Mouse (Mus musculus): ENCODE results near the gene Tanc2. TPM values are rescaled to one million over a fixed set of nuclear protein-coding genes. Genes with fewer than 3 reads are reported as not detected.

The Tanc2 gene
- polyA plus RNA-seq, 1 experiment from 2014 or later = 12.2 TPM

GRCm38 (mm10) chr11:105950519-105950918 is 360.7 kb downstream of the Tanc2 start:
- H3K27ac ChIP-seq (ENCODE audit: low read length) = no peak overlapping the region
- 64% methylated on average over 4 of the region's 4 CpGs for WGBS
- no peaks in the 10 kb centered on the region for H3K36me3 ChIP-seq (ENCODE audit: control insufficient read depth, insufficient read depth, low read length)
- no peak overlapping the region for H3K9ac ChIP-seq (replicated peaks; ENCODE audit: low read depth, low read length)
- no peak overlapping the region for H3K4me2 ChIP-seq (replicated peaks; ENCODE audit: low read depth, low read length)
- no peak for ATAC-seq (ENCODE audit: insufficient number of reproducible peaks, insufficient read depth, low FRiP score, low read depth)
- no peaks in the 10 kb centered on the region for H3K9me3 ChIP-seq (ENCODE audit: control insufficient read depth, low read depth, low read length)
- H3K4me1 ChIP-seq (ENCODE audit: control insufficient read depth, insufficient read depth, low read length) = 0 out of 2 replicates have a peak, but pooled peaks cover 2% of the 10 kb centered on the region
- H3K27me3 ChIP-seq (ENCODE audit: control insufficient read depth, insufficient read depth, low read length) = no peaks in the 10 kb centered on the region
- no peak overlapping the region for H3K4me3 ChIP-seq (ENCODE audit: low read depth, low read length)

GRCm38 (mm10) chr11:105951601-105952044 is 361.8 kb downstream of the Tanc2 start:
- no peak for ATAC-seq (ENCODE audit: insufficient number of reproducible peaks, insufficient read depth, low FRiP score, low read depth)

GRCm38 (mm10) chr11:105952111-105952510 is 362.3 kb downstream of the Tanc2 start:
- H3K36me3 ChIP-seq (ENCODE audit: control insufficient read depth, insufficient read depth, low read length) = no peaks in the 10 kb centered on the region
- H3K4me2 ChIP-seq (replicated peaks; ENCODE audit: low read depth, low read length) = no peak overlapping the region
- no peak overlapping the region for H3K9ac ChIP-seq (replicated peaks; ENCODE audit: low read depth, low read length)
- no peak overlapping the region for H3K27ac ChIP-seq (ENCODE audit: low read length)
- no peaks in the 10 kb centered on the region for H3K27me3 ChIP-seq (ENCODE audit: control insufficient read depth, insufficient read depth, low read length)
- H3K4me1 ChIP-seq (ENCODE audit: control insufficient read depth, insufficient read depth, low read length) = no peaks in the 10 kb centered on the region
- 85% methylated on average over 9 of the region's 9 CpGs for whole genome bisulfite sequencing
- no peak for ATAC-seq (ENCODE audit: insufficient number of reproducible peaks, insufficient read depth, low FRiP score, low read depth)
- H3K4me3 ChIP-seq (ENCODE audit: low read depth, low read length) = no peak overlapping the region
- no peaks in the 10 kb centered on the region for H3K9me3 ChIP-seq (ENCODE audit: control insufficient read depth, low read depth, low read length)

More at GRCm38 (mm10) chr11:105951601-105952044, 361.8 kb downstream of the Tanc2 start:
- Histone ChIP-seq H3K27me3 (ENCODE audit: control insufficient read depth, insufficient read depth, low read length) (no peaks in the 10 kb centered on the region), H3K9me3 (ENCODE audit: control insufficient read depth, low read depth, low read length) (no peaks in the 10 kb centered on the region), H3K4me3 (ENCODE audit: low read depth, low read length) (no peak overlapping the region), H3K4me1 (ENCODE audit: control insufficient read depth, insufficient read depth, low read length) (0 out of 2 replicates have a peak, but pooled peaks cover under 1% of the 10 kb centered on the region), H3K9ac (replicated peaks; ENCODE audit: low read depth, low read length) (no peak overlapping the region), H3K36me3 (ENCODE audit: control insufficient read depth, insufficient read depth, low read length) (no peaks in the 10 kb centered on the region), H3K4me2 (replicated peaks; ENCODE audit: low read depth, low read length) (no peak overlapping the region), H3K27ac (ENCODE audit: low read length) (no peak overlapping the region)
- 60% methylated on average over 3 of the region's 3 CpGs for WGBS

GRCm38 (mm10) chr11:105952911-105953386 is 363.2 kb downstream of the Tanc2 start, which contains the start of gene Cyb561:
Gene Cyb561 (minus strand): TSS chr11:105953336.
- Histone ChIP-seq H3K27ac (ENCODE audit: low read length) (no peak within 1 kb of the TSS), H3K9me3 (ENCODE audit: control insufficient read depth, low read depth, low read length) (no peaks in the 10 kb centered on the region), H3K27me3 (ENCODE audit: control insufficient read depth, insufficient read depth, low read length) (no peaks in the 10 kb centered on the region), H3K36me3 (ENCODE audit: control insufficient read depth, insufficient read depth, low read length) (no peaks in the 10 kb centered on the region), H3K4me3 (ENCODE audit: low read depth, low read length) (no peak within 1 kb of the TSS), H3K4me2 (replicated peaks; ENCODE audit: low read depth, low read length) (no peak within 1 kb of the TSS), H3K9ac (replicated peaks; ENCODE audit: low read depth, low read length) (no peak within 1 kb of the TSS), H3K4me1 (ENCODE audit: control insufficient read depth, insufficient read depth, low read length) (no peaks in the 10 kb centered on the region)
- 72% methylated on average over 12 of the region's 12 CpGs for WGBS
- 0 out of 2 replicates have a peak, but pooled peaks have one; percentile 16 for ATAC-seq (ENCODE audit: insufficient number of reproducible peaks, insufficient read depth, low FRiP score, low read depth)

- Histone ChIP-seq H3K9me3 (ENCODE audit: control insufficient read depth, low read depth, low read length) (no peaks in the 10 kb centered on the region), H3K36me3 (ENCODE audit: control insufficient read depth, insufficient read depth, low read length) (no peaks in the 10 kb centered on the region), H3K4me1 (ENCODE audit: control insufficient read depth, insufficient read depth, low read length) (no peaks in the 10 kb centered on the region), H3K27me3 (ENCODE audit: control insufficient read depth, insufficient read depth, low read length) (no peaks in the 10 kb centered on the region), H3K27ac (ENCODE audit: low read length) (no peak overlapping the region), H3K4me3 (ENCODE audit: low read depth, low read length) (no peak overlapping the region), H3K4me2 (replicated peaks; ENCODE audit: low read depth, low read length) (no peak overlapping the region), H3K9ac (replicated peaks; ENCODE audit: low read depth, low read length) (no peak overlapping the region)
- ATAC-seq (ENCODE audit: insufficient number of reproducible peaks, insufficient read depth, low FRiP score, low read depth) = 0 out of 2 replicates have a peak, but pooled peaks have one; percentile 6
- WGBS = 69% methylated on average over 6 of the region's 6 CpGs
Observed at GRCm38 (mm10) chr11:105953402-105953801, 363.6 kb downstream of the Tanc2 start.

GRCm38 (mm10) chr11:105955815-105956430 is 366.1 kb downstream of the Tanc2 start:
- Histone ChIP-seq H3K4me3 (ENCODE audit: low read depth, low read length) (no peak overlapping the region), H3K36me3 (ENCODE audit: control insufficient read depth, insufficient read depth, low read length) (no peaks in the 10 kb centered on the region), H3K27me3 (ENCODE audit: control insufficient read depth, insufficient read depth, low read length) (no peaks in the 10 kb centered on the region), H3K4me2 (replicated peaks; ENCODE audit: low read depth, low read length) (no peak overlapping the region), H3K9me3 (ENCODE audit: control insufficient read depth, low read depth, low read length) (no peaks in the 10 kb centered on the region), H3K27ac (ENCODE audit: low read length) (no peak overlapping the region), H3K4me1 (ENCODE audit: control insufficient read depth, insufficient read depth, low read length) (no peaks in the 10 kb centered on the region), H3K9ac (replicated peaks; ENCODE audit: low read depth, low read length) (no peak overlapping the region)
- WGBS = 92% methylated on average over 28 of the region's 28 CpGs
- no peak for ATAC-seq (ENCODE audit: insufficient number of reproducible peaks, insufficient read depth, low FRiP score, low read depth)

- H3K27ac ChIP-seq (ENCODE audit: low read length) = no peak overlapping the region
- H3K4me1 ChIP-seq (ENCODE audit: control insufficient read depth, insufficient read depth, low read length) = no peaks in the 10 kb centered on the region
- H3K9me3 ChIP-seq (ENCODE audit: control insufficient read depth, low read depth, low read length) = no peaks in the 10 kb centered on the region
- ATAC-seq (ENCODE audit: insufficient number of reproducible peaks, insufficient read depth, low FRiP score, low read depth) = no peak
- no peaks in the 10 kb centered on the region for H3K27me3 ChIP-seq (ENCODE audit: control insufficient read depth, insufficient read depth, low read length)
- no peak overlapping the region for H3K4me2 ChIP-seq (replicated peaks; ENCODE audit: low read depth, low read length)
- no peaks in the 10 kb centered on the region for H3K36me3 ChIP-seq (ENCODE audit: control insufficient read depth, insufficient read depth, low read length)
- H3K4me3 ChIP-seq (ENCODE audit: low read depth, low read length) = no peak overlapping the region
- no peak overlapping the region for H3K9ac ChIP-seq (replicated peaks; ENCODE audit: low read depth, low read length)
- WGBS = 56% methylated on average over 6 of the region's 6 CpGs
Observed at GRCm38 (mm10) chr11:105957501-105957900, 367.7 kb downstream of the Tanc2 start.

GRCm38 (mm10) chr11:105958566-105958965 is 368.8 kb downstream of the Tanc2 start:
- no peak overlapping the region for H3K27ac ChIP-seq (ENCODE audit: low read length)
- 36% methylated on average over 1 of the region's 1 CpGs for WGBS
- no peaks in the 10 kb centered on the region for H3K9me3 ChIP-seq (ENCODE audit: control insufficient read depth, low read depth, low read length)

More at GRCm38 (mm10) chr11:105958566-105958965, 368.8 kb downstream of the Tanc2 start:
- no peak for ATAC-seq (ENCODE audit: insufficient number of reproducible peaks, insufficient read depth, low FRiP score, low read depth)
- H3K4me3 ChIP-seq (ENCODE audit: low read depth, low read length) = no peak overlapping the region
- no peaks in the 10 kb centered on the region for H3K4me1 ChIP-seq (ENCODE audit: control insufficient read depth, insufficient read depth, low read length)
- H3K27me3 ChIP-seq (ENCODE audit: control insufficient read depth, insufficient read depth, low read length) = no peaks in the 10 kb centered on the region
- no peaks in the 10 kb centered on the region for H3K36me3 ChIP-seq (ENCODE audit: control insufficient read depth, insufficient read depth, low read length)
- no peak overlapping the region for H3K9ac ChIP-seq (replicated peaks; ENCODE audit: low read depth, low read length)
- H3K4me2 ChIP-seq (replicated peaks; ENCODE audit: low read depth, low read length) = no peak overlapping the region

Measured in stomach, embryonic 14.5 days (tissue).